In genomic region chr5:146834959-146835358, GRCm38 (mm10) we compare ENCODE assay signal across 19 mouse cellular contexts. TPM values are rescaled to one million over a fixed set of nuclear protein-coding genes. Genes with fewer than 3 reads are reported as not detected.
DNase-seq lines count a peak whose midpoint lies in the region; ATAC-seq and TF ChIP-seq lines count a peak whose summit lies in the region.
"Had no signal": no experiment of that assay in that cellular context is flagged by ENCODE, and none has a peak within 500 bp of the region (broad histone marks: within the 10 kb centered on the region; RNA-seq: fewer than 3 reads in every experiment).

No protein-coding gene starts in this region.

- no peak for DNase-seq in heart, adult 9 months (ENCODE audit: low spot score in 2 of 2)
- DNase-seq in limb, embryonic 10.5 days (ENCODE audit: low spot score) = no peak
- no peak for DNase-seq in CH12.LX (ENCODE audit: extremely low read depth)
- DNase-seq in MEL (ENCODE audit: low read depth, low spot score) = peak; percentile 35
- no peak for DNase-seq in thymus, postnatal 10 days (ENCODE audit: low spot score in 2 of 2)
- no peak for DNase-seq in adrenal gland, postnatal 14 days
- DNase-seq: B cell, adult 2 months; cerebellum, adult 9-11 months; embryo, embryonic 11 days; gastrocnemius, postnatal 14 days; kidney, adult 11 months; thymus, adult 18-20 months had no signal

- H3K79me2 ChIP-seq in CH12.LX (replicated peaks; ENCODE audit: control insufficient read depth, extremely low read depth, insufficient read depth, poor library complexity, severe bottlenecking) = peaks cover 19% of the 10 kb centered on the region
- H3K79me2 ChIP-seq in MEL (ENCODE audit: control insufficient read depth, insufficient read depth, low read length, poor library complexity) = peaks cover 20% of the 10 kb centered on the region

- in situ Hi-C loops in CH12.LX (cut with MboI; ENCODE audit: low pct_ligation_motif_present, low pct_unique_long_range_greater_than_20kb, low sequenced_read_pairs) = no loop called here

- H3K9me3 ChIP-seq in heart, embryonic 13.5 days = no peaks in the 10 kb centered on the region
- H3K9me3 ChIP-seq in limb, embryonic 13.5 days = no peaks in the 10 kb centered on the region
- no peaks in the 10 kb centered on the region for H3K9me3 ChIP-seq in limb, embryonic 10.5 days (replicated peaks)
- H3K9me3 ChIP-seq in CH12.LX (replicated peaks; ENCODE audit: low read length) (no peaks in the 10 kb centered on the region), MEL (replicated peaks; ENCODE audit: insufficient read depth, low read length) (no peaks in the 10 kb centered on the region)
- H3K9me3 ChIP-seq: heart, embryonic 12.5 days; limb, embryonic 12.5 days; neural tube, embryonic 13.5 days had no signal

- TF ChIP-seq EP300 in CH12.LX (IDR thresholded peaks at IDR 0.05; ENCODE audit: low read length) = no peak
- no peak for TF ChIP-seq EP300 in MEL (IDR thresholded peaks at IDR 0.05; ENCODE audit: low read depth in 1 of 2, low read length in 2 of 2)

- no peak overlapping the region for H3K4me3 ChIP-seq in heart, embryonic 13.5 days
- H3K4me3 ChIP-seq in limb, embryonic 13.5 days = no peak overlapping the region; the same call in 1 of the 2 replicates
- no peak overlapping the region for H3K4me3 ChIP-seq in limb, embryonic 10.5 days
- H3K4me3 ChIP-seq in CH12.LX (replicated peaks in 1 of 3; ENCODE audit: low read depth in 2 of 3, low read length in 2 of 3, poor library complexity in 1 of 3) (peak overlapping the region in 1 of 3 experiments; percentile 92), MEL (ENCODE audit: control insufficient read depth in 1 of 2, insufficient read depth in 1 of 2, low read depth in 2 of 2, low read length in 2 of 2) (peak overlapping the region in 1 of 2 experiments; percentile 95; a peak in 1 of 4 replicates)

- H3K36me3 ChIP-seq in heart, embryonic 13.5 days = peaks cover 54% of the 10 kb centered on the region
- peaks cover 54% of the 10 kb centered on the region for H3K36me3 ChIP-seq in limb, embryonic 13.5 days
- peaks cover 59% of the 10 kb centered on the region for H3K36me3 ChIP-seq in limb, embryonic 10.5 days
- H3K36me3 ChIP-seq in CH12.LX (replicated peaks in 1 of 2; ENCODE audit: control insufficient read depth in 1 of 2, insufficient read depth in 1 of 2, low read length in 1 of 2) = peaks cover 46 to 60% of the 10 kb centered on the region in 2 experiments
- H3K36me3 ChIP-seq in MEL (ENCODE audit: control insufficient read depth in 1 of 2, insufficient read depth in 2 of 2, low read length in 2 of 2) = peaks cover 12 to 26% of the 10 kb centered on the region in 2 experiments

- peaks cover 22% of the 10 kb centered on the region for H3K4me1 ChIP-seq in heart, embryonic 13.5 days
- H3K4me1 ChIP-seq in limb, embryonic 13.5 days = peaks cover 20% of the 10 kb centered on the region
- H3K4me1 ChIP-seq in limb, embryonic 10.5 days = peaks cover 16% of the 10 kb centered on the region
- H3K4me1 ChIP-seq in CH12.LX (ENCODE audit: control insufficient read depth in 1 of 2, insufficient read depth in 2 of 2) = peaks cover 0 to 34% of the 10 kb centered on the region in 2 experiments; a peak in 3 of 4 replicates
- H3K4me1 ChIP-seq in MEL (ENCODE audit: control insufficient read depth in 1 of 2, insufficient read depth in 2 of 2, low read length in 2 of 2) = peaks cover 0 to 14% of the 10 kb centered on the region in 2 experiments; a peak in 2 of 4 replicates

- H3K4me2 ChIP-seq in heart, embryonic 13.5 days = no peak overlapping the region
- H3K4me2 ChIP-seq in limb, embryonic 13.5 days (replicated peaks) = no peak overlapping the region; the same call in 1 of the 2 replicates
- H3K4me2 ChIP-seq in CH12.LX (ENCODE audit: insufficient read depth, low read depth, poor library complexity, severe bottlenecking) = peak overlapping the region; percentile 97

- dilution Hi-C loops in CH12.LX (cut with MboI; ENCODE audit: extremely low pct_ligation_motif_present, extremely low pct_unique_long_range_greater_than_20kb, low sequenced_read_pairs) = no loop called here

- no peak for TF ChIP-seq RAD21 in CH12.LX (IDR thresholded peaks at IDR 0.05; ENCODE audit: low read depth, low read length)
- TF ChIP-seq RAD21 in MEL (IDR thresholded peaks at IDR 0.05; ENCODE audit: low read depth, low read length) = no peak

- 84% methylated on average over 8 of the region's 8 CpGs for WGBS in heart, embryonic 13.5 days
- WGBS in limb, embryonic 13.5 days = 81% methylated on average over 8 of the region's 8 CpGs
- WGBS in limb, embryonic 10.5 days = 92% methylated on average over 8 of the region's 8 CpGs

- TF ChIP-seq CTCF in CH12.LX (conservative IDR thresholded peaks at IDR 0.05 in 1 of 2, IDR thresholded peaks at IDR 0.05 in 1 of 2; ENCODE audit: low read depth in 2 of 2, low read length in 2 of 2) (no peak), MEL (IDR thresholded peaks at IDR 0.05 in 2 of 3, conservative IDR thresholded peaks at IDR 0.05 in 1 of 3; ENCODE audit: control insufficient read depth in 1 of 3, insufficient read depth in 1 of 3, low read depth in 2 of 3, low read length in 3 of 3, poor library complexity in 1 of 3, severe bottlenecking in 1 of 3) (no peak)

- no peak overlapping the region for H3K27ac ChIP-seq in heart, embryonic 13.5 days (replicated peaks)
- no peak overlapping the region for H3K27ac ChIP-seq in limb, embryonic 13.5 days
- no peak overlapping the region for H3K27ac ChIP-seq in limb, embryonic 10.5 days
- H3K27ac ChIP-seq in CH12.LX (ENCODE audit: insufficient read depth, low read depth) (no peak overlapping the region), MEL (ENCODE audit: control insufficient read depth, low read depth, low read length) (peak overlapping the region; percentile 90)
- H3K27ac ChIP-seq: neural tube, embryonic 13.5 days had no signal

- no peaks in the 10 kb centered on the region for H3K27me3 ChIP-seq in heart, embryonic 13.5 days (replicated peaks)
- H3K27me3 ChIP-seq in limb, embryonic 13.5 days = no peaks in the 10 kb centered on the region
- H3K27me3 ChIP-seq in limb, embryonic 10.5 days (ENCODE audit: low read depth, poor library complexity, severe bottlenecking) = no peaks in the 10 kb centered on the region
- H3K27me3 ChIP-seq in CH12.LX (replicated peaks) (no peaks in the 10 kb centered on the region), MEL (ENCODE audit: control insufficient read depth in 1 of 2, insufficient read depth in 2 of 2, low read length in 2 of 2) (no peaks in the 10 kb centered on the region)
- H3K27me3 ChIP-seq: heart, embryonic 12.5 days; limb, embryonic 12.5 days; neural tube, embryonic 13.5 days had no signal

- TF ChIP-seq POLR2A in CH12.LX (IDR thresholded peaks at IDR 0.05; ENCODE audit: low read depth, low read length) = no peak; the same call in 1 of the 2 replicates
- TF ChIP-seq POLR2A in MEL (IDR thresholded peaks at IDR 0.05; ENCODE audit: control insufficient read depth in 1 of 2, insufficient read depth in 1 of 2, low read depth in 1 of 2, low read length in 2 of 2, poor library complexity in 1 of 2) = no peak

- no peak for ATAC-seq in heart, embryonic 13.5 days (ENCODE audit: extremely low read depth, insufficient number of reproducible peaks, low FRiP score, low TSS enrichment)
- ATAC-seq in limb, embryonic 13.5 days (ENCODE audit: low FRiP score, low read depth) = no peak

- H3K9ac ChIP-seq in heart, embryonic 13.5 days = peak overlapping the region; percentile 94; the same call in 1 of the 2 replicates
- H3K9ac ChIP-seq in limb, embryonic 13.5 days = peak overlapping the region; percentile 95
- H3K9ac ChIP-seq in CH12.LX (ENCODE audit: insufficient read depth, low read depth) (peak overlapping the region; percentile 99), MEL (ENCODE audit: control insufficient read depth, low read depth, low read length, poor library complexity, severe bottlenecking) (peak overlapping the region; percentile 94)
- H3K9ac ChIP-seq: limb, embryonic 12.5 days had no signal

TF ChIP-seq in MEL, 35 proteins besides CTCF, POLR2A, EP300 and RAD21 (continues in another document):
- no peak for TF ChIP-seq KAT2A (conservative IDR thresholded peaks at IDR 0.05; ENCODE audit: low read depth, low read length)

RNA-seq across cellular contexts. Expression of gene Rpl21, which starts 2.3 kb away (rescaled TPM):
- 348 and 372 TPM in 2 replicates for polyA plus RNA-seq in heart, embryonic 13.5 days (2015; fragmentation: Nextera tagmentation; extraction: Ambion mirVana)
- 522 and 540 TPM in 2 replicates for polyA plus RNA-seq in limb, embryonic 13.5 days (2015; fragmentation: Nextera tagmentation; extraction: Ambion mirVana)
- polyA plus RNA-seq in limb, embryonic 10.5 days (2016; fragmentation: Nextera tagmentation; extraction: Ambion mirVana) = 536 and 605 TPM in 2 replicates
- total RNA-seq in CH12.LX (2012; rRNA removed) (1,240 and 1,429 TPM in 2 replicates), CH12.LX (2014; rRNA removed) (715 and 716 TPM in 2 replicates), MEL (2012; rRNA removed) (468 and 508 TPM in 2 replicates)
- polyA plus RNA-seq in CH12.LX (2012; ENCODE audit: insufficient read length, low read depth) (300 and 964 TPM in 2 replicates), MEL (2012; ENCODE audit: insufficient read depth in 1 of 2, insufficient read length in 2 of 2, low read depth in 1 of 2, low replicate concordance in 2 of 2, missing spikeins in 1 of 2) (10 to 100 TPM in 1 of 2 experiments, not detected in 1; 70.7 TPM)
- 347 and 433 TPM in 2 replicates for total RNA-seq in adrenal gland, postnatal 14 days (2021)

RNA-seq across cellular contexts. Expression of gene Rasl11a, which starts 9.9 kb away (rescaled TPM):
- polyA plus RNA-seq in heart, embryonic 13.5 days (2015; fragmentation: Nextera tagmentation; extraction: Ambion mirVana) = 8.1 and 10.7 TPM in 2 replicates
- polyA plus RNA-seq in limb, embryonic 13.5 days (2015; fragmentation: Nextera tagmentation; extraction: Ambion mirVana) = 18.1 and 20.4 TPM in 2 replicates
- polyA plus RNA-seq in limb, embryonic 10.5 days (2016; fragmentation: Nextera tagmentation; extraction: Ambion mirVana) = 30.9 and 40.1 TPM in 2 replicates
- total RNA-seq in CH12.LX (2012; rRNA removed) (0.25 TPM in 2 replicates), CH12.LX (2014; rRNA removed) (0.22 and 0.42 TPM in 2 replicates), MEL (2012; rRNA removed) (1.1 and 1.7 TPM in 2 replicates)
- polyA plus RNA-seq in CH12.LX (2012; ENCODE audit: insufficient read length, low read depth) (0.22 TPM in 1 of 2 replicates, not detected in the other), MEL (2012; ENCODE audit: insufficient read depth in 1 of 2, insufficient read length in 2 of 2, low read depth in 1 of 2, low replicate concordance in 2 of 2, missing spikeins in 1 of 2) (1 to 10 TPM in 1 of 2 experiments, not detected in 1; 2.3 TPM)
- 8.4 and 8.7 TPM in 2 replicates for total RNA-seq in adrenal gland, postnatal 14 days (2021)
- total RNA-seq: megakaryocyte-erythroid progenitor cell, adult 5-6 weeks; monocyte, adult 5-6 weeks had no signal

RNA-seq across cellular contexts. Expression of gene Usp12, which starts 40.2 kb away (rescaled TPM):
- 11.0 and 11.1 TPM in 2 replicates for polyA plus RNA-seq in heart, embryonic 13.5 days (2015; fragmentation: Nextera tagmentation; extraction: Ambion mirVana)
- polyA plus RNA-seq in limb, embryonic 13.5 days (2015; fragmentation: Nextera tagmentation; extraction: Ambion mirVana) = 14.4 and 15.8 TPM in 2 replicates
- polyA plus RNA-seq in limb, embryonic 10.5 days (2016; fragmentation: Nextera tagmentation; extraction: Ambion mirVana) = 13.4 and 13.7 TPM in 2 replicates
- 10.1 and 13.5 TPM in 2 replicates for total RNA-seq in CH12.LX (2012; rRNA removed)
- 6.0 and 7.8 TPM in 2 replicates for total RNA-seq in CH12.LX (2014; rRNA removed)
- 17.8 and 18.1 TPM in 2 replicates for polyA plus RNA-seq in CH12.LX (2012; ENCODE audit: insufficient read length, low read depth)
- 22.0 and 24.5 TPM in 2 replicates for total RNA-seq in MEL (2012; rRNA removed)
- 10 to 100 TPM in 1 of 2 experiments, not detected in 1; 24.5 TPM for polyA plus RNA-seq in MEL (2012; ENCODE audit: insufficient read depth in 1 of 2, insufficient read length in 2 of 2, low read depth in 1 of 2, low replicate concordance in 2 of 2, missing spikeins in 1 of 2)
- total RNA-seq in adrenal gland, postnatal 14 days (2021) = 26.3 and 33.8 TPM in 2 replicates
